Mouse (Mus musculus): ENCODE results near the gene Frmd4b.

Gene Frmd4b

DNA sequence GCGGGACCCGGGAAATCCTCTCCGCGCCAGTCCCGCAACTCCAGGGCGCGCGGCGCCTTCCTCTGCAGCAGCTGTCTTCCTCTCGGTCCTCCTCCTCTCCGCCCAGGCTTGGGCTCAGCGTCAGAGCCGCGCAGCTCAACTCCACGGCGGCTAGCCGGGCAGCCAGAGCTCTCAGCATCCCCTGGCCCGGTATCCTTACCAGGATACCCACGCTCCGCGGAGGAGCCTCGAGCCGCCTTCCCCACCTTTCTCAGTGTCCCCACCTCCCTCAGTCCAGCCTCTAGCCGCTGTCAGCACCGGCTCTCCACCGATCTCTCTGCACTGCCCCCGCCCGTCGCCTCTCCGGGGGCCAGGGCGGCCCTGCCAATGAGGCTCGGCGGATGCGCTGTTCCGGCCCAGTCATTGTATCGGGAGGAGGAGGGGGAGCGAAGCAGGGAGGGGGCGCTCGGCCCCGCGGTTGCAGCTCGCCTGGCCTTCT is at the start of gene Frmd4b:
Gene Frmd4b, minus strand, starts transcription at position 276 of the 478 bp plus-strand sequence.
- DNase-seq = peak; percentile 3 to 10

GRCm38 (mm10) chr6:97666417-97666816 is 49.1 kb upstream of the Frmd4b start:
- no peak for DNase-seq

GRCm38 (mm10) chr6:97658921-97659320 is 41.6 kb upstream of the Frmd4b start:
- DNase-seq = no peak

DNA sequence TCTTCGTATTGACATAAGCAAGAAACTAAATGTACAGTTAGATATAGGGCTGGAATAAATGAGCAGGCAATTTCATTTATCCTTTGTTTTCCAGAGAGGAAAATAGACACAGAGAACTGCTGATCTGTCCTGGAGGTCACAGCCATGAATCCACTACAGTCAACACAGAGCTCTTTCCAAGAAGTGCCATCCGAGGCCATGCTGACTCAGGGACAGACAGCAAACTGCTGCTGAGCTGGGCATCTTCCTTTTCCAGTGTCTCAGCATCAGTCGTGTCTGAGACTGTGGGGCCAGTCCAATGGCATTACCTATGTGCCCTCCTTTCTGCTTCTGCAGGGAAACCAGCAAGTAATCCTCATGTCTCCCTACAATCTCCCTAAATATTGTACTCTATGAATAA is 38.6 kb upstream of the Frmd4b start:
- no peak for DNase-seq

- no peak for DNase-seq
Observed at GRCm38 (mm10) chr6:97647501-97647900, 30.2 kb upstream of the Frmd4b start.

- no peak for DNase-seq
Observed at GRCm38 (mm10) chr6:97623330-97623729, 6.0 kb upstream of the Frmd4b start.

- no peak for DNase-seq
Observed at GRCm38 (mm10) chr6:97622236-97622635, 4.9 kb upstream of the Frmd4b start.

GRCm38 (mm10) chr6:97617774-97618173 is 433 bp upstream of the Frmd4b start:
- DNase-seq = no peak

DNA sequence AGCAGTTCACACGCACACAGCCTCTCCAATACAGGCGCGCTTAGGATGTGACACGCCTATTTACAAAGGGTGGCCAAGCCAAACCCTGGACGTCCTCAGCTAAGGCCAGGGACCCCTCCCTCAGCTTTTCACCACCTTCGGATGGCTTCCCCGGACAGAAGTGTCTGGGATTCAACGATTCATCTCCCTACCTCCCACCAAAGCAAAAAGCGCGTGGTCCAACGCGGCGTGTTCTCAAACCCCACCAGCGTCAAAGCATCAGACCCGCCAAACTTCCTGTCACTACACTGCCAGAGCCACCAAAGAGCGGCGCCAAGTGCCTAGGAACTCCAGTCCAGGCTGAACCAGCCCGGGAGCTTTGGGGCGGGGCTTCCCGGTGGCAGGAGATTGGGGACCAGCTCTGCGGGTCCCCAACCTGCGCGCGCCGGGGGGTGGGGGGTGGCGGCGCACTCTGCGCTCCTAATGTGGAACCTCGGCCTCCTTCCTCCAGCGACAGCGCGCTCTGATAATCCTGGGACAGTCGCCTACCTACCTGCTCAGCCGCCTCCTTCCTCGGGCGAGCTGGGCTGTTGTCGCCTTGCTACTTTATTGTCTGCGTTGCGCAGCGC is 579 bp downstream of the Frmd4b start:
- peak; percentile 6 to 7 for DNase-seq

GRCm38 (mm10) chr6:97615901-97616461 is 1.4 kb downstream of the Frmd4b start:
- DNase-seq = peak in 1 of 2 experiments; percentile 4

DNA sequence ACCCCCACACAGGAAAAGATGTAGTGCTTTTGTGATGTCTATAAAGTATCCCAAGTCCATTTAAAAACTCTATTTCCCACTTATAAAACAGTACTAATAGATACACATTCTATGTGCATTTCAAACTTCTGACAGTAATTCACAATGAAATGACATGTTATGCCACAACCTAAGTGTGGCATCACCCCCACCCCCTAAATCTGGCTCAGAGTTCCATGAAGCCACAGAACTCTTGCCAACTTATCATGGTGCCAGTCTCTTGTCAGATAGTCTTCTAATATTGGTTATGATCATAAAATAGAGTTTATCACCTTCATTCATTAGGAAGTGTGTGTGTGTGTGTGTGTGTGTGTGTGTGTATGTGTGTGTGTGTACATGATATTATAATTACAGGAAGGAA is 3.2 kb downstream of the Frmd4b start:
- DNase-seq = no peak

DNA sequence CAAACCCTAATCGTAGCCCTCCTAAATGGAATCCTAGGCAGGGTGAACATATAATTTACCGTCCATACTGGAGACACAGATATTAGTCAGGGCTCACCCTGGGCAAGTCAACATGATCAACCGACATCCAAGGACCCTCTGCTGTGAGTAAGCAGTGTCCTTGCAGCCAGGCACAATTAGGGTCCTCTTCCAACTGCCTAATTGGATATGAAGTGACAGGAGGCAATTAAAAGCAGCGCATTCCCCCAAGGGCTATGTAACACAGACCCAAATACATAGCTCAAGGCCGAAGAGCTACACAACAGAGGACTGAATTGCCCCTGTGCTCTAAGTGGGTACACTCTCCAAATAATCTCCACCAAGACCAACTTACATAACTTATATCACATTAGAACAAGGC is 4.5 kb downstream of the Frmd4b start:
- no peak for DNase-seq

DNA sequence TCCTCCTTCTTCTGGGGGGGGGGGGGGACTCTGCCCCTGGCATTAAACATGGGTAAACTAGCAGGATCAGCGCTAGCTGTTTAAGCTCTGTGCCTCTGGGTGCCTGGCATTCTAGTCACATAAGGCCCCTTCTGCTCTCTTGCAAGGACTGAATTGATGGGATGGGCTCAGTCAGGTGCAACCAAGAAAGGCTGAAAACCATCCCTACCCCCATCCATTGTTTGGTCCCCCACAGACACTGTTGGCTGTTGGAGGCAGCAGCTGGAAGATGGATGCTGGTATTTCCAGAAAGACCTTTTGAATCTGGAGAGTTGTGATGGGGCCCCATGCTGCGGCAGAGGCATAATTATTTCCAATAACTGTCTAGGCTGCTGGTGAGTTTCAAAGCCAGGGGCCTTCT is 7.3 kb downstream of the Frmd4b start:
- DNase-seq = no peak

GRCm38 (mm10) chr6:97607646-97608045 is 9.7 kb downstream of the Frmd4b start:
- DNase-seq = no peak

DNA sequence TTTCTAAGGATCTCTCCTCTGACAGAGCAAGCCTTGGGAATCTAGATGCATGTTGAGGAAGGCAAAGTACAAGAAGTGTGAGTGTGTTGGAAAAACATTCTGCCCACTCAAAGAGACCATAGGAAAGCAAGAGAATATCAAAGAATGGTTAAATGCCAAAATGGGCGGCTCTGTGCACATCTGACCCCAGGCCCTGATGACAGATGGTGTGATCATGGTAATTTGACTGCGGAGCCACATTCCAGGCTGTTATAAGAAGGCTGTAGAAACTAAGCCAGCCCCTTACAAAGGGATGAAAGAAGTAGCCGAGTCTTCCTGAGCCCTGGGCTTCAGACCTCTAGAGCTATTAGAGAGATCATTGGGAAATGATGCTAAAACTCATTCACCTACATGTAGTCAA is 22.1 kb downstream of the Frmd4b start:
- no peak for DNase-seq

- DNase-seq = no peak
Observed at GRCm38 (mm10) chr6:97594589-97594988, 22.8 kb downstream of the Frmd4b start.

DNA sequence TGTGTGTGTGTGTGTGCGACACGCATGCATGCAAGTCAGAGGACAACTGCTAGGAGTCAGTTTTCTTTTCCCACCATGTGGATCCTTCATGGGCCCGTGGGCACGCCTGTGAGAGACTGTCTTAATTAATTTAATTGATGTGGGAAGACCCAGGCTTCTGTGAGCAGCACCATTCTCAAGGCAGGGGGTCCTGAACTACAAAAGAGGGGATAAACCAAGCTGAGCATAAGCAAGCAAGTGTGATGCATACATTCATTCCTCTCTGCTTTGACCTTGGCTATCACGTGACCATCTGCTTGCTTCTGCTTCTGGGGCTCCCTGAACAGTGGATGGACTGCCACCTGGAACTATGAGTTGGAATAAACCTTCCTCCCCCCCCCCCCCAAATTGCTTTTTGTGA is 27.1 kb downstream of the Frmd4b start:
- no peak for DNase-seq

- no peak for DNase-seq
Observed at GRCm38 (mm10) chr6:97589581-97589980, 27.8 kb downstream of the Frmd4b start.

- no peak for DNase-seq
Observed at GRCm38 (mm10) chr6:97589031-97589430, 28.3 kb downstream of the Frmd4b start.

GRCm38 (mm10) chr6:97586606-97587005 is 30.7 kb downstream of the Frmd4b start:
- no peak for DNase-seq

DNA sequence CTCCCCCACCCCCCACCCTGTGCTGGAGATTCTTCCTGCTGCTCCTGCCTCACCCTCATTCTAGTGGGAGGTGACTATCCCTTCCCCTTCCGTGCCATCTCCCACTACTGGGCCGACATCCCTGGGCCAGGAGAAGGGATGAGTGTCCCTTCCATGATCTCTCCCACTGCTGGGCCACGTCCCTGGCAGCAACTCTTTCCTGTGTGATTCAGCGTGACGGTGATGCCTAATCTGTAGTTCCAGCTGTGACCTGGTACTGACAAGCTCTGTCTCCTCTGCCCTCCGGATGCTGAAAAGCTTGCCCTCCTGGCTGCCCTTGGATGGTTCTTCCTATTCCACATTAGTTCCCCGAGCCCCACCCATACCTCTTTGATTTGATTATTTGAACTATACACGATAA is 31.3 kb downstream of the Frmd4b start:
- no peak for DNase-seq

DNA sequence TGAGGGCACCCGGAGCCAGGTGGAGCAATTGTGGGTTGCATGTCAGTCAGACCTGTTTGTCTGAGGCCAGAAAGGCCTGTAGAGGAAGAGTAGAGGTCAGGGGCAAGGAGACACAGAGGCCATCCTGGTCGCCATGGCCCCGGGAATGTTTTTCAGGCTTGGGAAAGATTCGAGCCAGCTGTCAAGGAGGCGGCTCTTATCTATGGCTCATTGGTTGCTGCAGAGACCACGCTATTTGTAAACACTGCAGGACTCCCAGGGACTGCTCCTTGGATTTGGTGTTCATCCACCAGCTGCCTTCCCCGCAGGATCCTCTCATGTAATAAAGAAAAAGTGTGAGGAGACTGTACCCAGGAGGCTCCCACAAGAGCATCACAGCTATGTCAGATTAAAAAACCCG is 34.6 kb downstream of the Frmd4b start:
- DNase-seq = no peak

DNA sequence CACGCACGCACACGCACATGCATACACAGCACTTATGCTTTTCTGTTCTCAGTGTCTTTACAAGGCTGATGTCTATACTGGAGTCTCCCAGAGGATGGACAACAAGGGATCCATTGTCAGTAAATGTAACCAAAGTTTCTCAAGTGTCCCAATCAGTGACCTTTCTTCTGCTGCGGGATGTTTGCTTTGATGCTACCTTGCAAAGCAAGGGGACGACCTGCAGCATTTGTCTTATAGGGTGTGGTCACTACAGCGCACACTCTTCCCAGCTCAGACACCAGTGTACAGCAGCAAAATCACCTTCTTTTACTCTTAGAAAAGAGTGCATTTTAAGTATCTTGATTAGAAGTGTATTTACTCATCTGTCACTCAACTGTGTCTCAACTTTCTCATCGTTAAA is 35.4 kb downstream of the Frmd4b start:
- no peak for DNase-seq

- DNase-seq = no peak
Observed at GRCm38 (mm10) chr6:97580479-97581030, 36.8 kb downstream of the Frmd4b start.

DNA sequence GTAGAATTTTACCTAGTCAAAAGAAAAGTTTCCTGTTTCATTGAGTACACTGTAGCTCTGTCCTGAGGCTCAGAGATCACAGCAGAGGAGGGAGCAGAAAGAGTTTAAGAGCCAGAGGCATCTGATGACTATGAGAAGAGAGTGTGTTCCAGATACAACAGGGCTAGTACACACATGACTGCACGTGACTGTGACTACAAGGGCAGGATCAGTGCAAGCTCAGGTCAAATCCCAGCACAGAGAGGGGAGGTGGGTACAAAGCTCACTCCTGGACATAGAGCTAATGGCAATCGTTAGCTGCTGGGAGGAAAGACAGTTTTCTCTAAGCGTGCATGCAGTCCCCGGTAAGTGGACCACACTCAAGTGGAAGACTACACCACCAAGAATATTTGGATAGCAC is 37.6 kb downstream of the Frmd4b start:
- peak; percentile 55 to 64 for DNase-seq

Measured in kidney, adult 8-10 months (tissue).